Mouse (Mus musculus): ENCODE measurements around the gene Btf3.

Gene Btf3

DNA sequence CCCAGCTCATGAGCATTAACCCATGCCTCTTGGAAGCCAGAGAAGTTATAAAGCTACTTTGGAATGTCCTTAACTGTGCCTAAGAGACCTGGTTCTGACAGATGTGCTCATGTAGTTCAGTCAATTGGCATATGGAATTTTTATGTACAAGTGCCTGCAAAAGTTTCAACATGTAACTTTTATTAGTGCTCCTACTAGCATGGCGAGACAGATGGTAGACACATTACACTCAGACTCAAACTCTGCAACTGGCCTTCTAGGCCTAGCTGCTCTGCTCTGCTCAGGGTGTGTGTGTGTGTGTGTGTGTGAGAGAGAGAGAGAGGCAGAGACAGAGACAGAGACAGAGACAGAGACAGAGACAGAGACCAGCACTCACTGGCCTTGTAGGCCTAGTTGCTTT is 19.4 kb upstream of the Btf3 start:
- CTCF ChIA-PET: interaction anchor here (0.6 kb wide), 1 partner anchor 1907 kb away, joined by 3 read pairs; no protein-coding TSS in a partner anchor

DNA sequence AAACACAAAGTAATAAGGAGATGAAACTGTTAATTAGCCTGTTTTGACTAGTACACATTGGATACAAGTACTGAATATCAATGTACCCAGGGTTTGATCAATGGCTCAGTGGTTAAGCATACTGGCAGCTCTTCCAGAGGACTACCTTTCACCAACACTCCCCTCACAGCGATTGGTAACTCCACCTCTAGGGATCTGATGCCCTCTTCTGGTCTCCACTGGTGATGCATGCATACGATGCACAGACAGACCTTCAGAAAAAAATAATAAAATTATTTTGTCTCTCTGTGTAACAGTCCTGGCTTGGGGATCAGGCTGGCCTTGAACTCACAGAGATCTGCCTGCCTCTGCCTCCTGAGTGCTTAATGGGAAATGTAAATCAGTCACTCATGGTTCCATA is 15.3 kb upstream of the Btf3 start:
- CTCF ChIA-PET: no interaction called here

DNA sequence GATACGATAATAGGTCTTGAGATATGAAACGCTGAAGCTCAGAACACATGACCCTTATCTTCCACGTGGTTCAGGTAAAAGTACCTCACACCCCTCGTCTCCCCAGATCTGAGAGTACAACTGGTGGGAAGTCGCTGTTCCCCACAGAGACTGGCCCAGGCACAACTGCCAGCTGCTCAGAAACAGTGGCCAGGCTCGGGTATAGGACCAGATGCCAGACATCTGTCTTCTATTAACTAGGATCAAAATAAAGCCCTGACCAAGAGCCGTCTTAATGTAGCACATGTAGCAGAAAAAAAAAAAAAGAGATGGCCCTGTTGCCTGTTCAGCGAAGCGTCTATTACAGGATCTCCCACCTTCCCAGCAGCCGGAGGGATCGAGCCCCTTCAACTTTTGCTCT is 8.2 kb upstream of the Btf3 start:
- CTCF ChIA-PET: no interaction called here

DNA sequence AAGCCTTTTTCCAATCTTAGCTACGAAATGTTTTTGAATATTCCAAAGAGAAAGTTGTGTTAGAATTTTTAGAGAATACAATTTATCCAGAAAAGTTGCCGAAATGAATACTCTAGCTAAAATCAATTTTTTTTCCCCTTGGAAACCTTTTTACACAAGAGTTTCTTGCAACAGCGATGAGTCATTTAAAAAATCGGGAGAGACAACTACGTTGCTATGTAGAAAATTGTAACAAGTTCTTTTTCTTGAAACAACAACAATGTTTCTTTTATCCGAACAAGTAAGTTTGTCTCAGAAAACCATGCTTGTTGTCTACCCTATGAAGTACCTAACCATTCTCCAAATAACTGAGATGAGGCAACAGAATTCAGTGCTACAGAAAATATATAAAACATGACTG is 1.1 kb upstream of the Btf3 start:
- CTCF ChIA-PET: no interaction called here

DNA sequence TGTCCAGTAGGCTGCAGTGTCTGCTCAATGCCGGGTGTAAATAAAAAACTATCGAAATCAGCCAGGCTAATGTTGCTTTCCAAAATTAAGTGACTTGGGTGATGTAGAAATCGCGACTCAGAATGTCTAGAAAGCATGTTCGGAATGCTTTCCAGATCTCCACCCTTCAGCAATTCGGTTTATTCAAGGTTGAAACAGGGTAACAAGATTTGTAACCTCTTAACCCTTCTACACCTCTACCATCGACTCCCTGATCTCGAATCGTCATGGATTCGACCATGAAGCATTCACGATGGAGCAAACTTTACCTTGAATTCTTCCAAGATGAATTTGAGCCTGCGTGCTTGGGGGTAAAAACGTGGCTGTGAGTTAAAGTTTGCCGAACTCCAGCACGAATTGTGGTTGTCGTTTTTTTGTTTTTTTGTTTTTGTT is 456 bp upstream of the Btf3 start:
- CTCF ChIA-PET: no interaction called here

DNA sequence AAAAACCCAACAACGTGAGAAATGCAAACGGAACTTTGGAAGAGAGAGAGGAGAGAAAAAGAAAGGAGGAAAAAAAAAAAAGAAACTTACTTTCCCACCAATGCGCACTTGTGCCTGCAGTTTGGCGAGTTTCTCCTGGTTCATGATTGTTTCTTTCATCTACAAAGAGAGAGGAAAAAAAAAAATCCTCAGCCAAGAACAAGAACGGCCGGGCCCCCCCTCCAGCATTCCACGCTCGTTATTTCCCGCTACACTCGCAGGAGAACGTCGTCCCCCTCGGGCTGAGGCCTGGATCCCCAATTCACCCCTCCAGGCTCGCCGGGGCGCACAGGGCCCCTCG is 696 bp downstream of the Btf3 start:
- CTCF ChIA-PET: no interaction called here

DNA sequence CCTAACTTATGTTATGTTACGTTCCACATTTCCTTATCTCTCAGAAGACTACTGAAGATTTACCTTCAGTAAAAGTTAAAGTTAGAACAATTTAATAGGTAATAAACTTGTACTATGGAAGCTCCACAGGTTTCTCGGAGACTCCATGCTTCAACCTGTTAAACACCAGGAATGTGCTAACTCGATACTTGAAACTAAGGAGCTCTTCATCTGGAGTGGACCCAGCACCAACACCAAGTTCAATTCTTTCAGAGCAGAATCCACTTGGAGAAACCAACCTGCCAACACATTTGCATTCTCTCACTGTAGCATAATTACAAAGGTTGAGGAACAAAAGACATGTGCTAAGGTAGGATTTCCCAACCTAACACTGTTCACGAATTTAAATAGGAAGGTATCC is 1.7 kb downstream of the Btf3 start:
- CTCF ChIA-PET: no interaction called here

DNA sequence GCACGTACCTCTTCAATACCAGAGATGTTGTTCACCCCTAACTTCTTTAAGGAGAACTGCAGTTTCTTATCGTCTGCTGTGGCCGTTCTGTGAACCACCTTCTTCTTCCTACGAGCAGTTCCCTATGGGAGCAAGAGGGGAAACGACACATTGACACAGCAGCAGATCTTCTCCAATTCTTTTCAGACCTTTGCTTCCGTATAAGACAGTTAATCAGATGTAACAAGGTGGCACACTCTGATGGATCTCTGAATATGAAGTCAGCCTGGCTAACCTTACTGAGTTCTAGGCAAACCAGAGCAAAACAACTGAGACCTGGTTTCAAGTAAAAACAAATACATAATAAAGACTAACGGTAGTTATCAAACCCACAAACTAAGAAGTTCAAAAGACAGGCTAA is 3.2 kb downstream of the Btf3 start:
- CTCF ChIA-PET: no interaction called here

DNA sequence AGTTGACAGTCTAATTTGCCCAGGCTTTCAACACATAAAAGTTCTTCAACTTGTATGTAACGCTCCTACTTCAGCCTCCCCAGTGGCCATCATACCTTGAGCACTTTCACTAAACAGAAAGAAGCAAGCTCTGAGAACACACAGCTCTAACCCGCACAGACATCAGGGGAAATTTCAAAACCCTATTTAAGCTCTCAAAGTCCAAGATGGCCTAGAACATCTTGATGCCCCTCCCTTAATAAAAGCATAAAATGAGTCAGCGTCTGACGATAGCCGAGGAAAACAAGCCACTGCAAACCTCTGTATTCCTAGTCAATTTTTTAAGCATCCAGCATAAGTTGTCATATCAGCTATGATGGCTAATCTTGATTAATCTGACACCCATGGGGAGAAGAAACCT is 5.2 kb downstream of the Btf3 start:
- CTCF ChIA-PET: no interaction called here

DNA sequence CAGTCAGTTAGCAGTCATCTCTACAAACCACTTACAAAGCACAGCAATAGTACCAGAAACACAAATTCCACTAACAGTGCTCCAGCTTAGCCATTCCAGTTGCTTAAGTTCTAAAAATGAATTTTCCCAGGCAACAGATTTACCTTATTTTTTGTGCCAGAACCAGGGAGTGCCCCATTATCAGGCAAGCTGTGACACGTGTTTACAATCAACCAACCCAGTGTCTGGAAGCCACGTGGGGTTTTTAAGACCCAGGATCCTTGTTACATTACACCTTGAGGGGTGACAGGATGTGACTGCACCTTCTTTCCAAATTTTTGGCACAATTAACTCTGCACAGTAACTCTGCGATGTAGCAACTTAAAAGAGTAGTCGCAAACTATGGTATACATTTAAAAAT is 8.1 kb downstream of the Btf3 start:
- CTCF ChIA-PET: no interaction called here

DNA sequence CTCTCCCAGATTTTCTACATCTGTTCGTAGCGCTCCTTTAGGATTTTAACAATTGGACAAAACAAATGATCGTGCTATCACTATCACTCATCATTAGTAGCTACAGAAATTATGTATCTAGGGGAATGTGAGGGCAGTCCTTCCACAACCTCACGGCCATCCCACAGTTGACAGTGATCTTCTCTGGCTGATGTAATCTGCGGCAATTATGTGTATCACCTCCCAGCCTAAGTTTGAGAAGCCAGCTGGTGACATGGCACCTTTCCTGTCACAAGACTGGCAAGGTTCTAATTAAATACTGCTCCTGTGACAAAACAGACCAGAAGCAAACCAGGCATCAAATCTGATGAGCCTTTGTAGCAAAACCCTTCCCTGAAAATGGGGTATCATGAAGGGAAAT is 8.8 kb downstream of the Btf3 start:
- CTCF ChIA-PET: interaction anchor here (0.6 kb wide), 1 partner anchor 80 kb away, joined by 3 read pairs; no protein-coding TSS in a partner anchor

DNA sequence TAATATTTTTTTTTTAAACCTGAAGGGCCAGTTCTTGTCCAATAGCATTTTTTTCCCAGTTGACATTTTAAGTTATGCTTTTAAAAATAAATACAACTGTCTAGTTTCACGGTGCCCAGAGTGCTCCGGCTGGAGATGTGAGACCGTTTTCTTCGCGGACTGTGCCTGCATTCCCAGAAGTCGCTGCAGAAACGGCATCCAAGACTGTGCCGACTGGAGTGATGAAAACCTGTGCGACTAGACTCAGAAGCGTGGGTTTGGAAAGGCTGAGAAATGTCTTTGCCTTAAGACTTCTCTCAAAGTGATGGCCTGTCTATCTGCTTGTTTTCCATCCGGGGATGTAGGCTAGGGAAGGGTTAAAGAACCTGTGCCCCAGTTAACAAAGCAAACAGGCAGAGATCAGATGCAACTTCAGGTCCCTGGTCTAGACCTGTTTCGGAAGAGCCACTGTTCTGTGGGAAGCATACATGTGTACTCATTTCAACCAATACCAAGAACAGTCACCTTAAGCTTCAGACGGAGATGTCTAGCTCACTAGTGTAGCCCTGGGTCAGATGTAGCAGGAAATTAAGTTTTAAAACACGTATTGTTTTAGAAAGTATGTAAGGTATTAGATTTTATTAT is 9.8 kb downstream of the Btf3 start:
- CTCF ChIA-PET: no interaction called here

DNA sequence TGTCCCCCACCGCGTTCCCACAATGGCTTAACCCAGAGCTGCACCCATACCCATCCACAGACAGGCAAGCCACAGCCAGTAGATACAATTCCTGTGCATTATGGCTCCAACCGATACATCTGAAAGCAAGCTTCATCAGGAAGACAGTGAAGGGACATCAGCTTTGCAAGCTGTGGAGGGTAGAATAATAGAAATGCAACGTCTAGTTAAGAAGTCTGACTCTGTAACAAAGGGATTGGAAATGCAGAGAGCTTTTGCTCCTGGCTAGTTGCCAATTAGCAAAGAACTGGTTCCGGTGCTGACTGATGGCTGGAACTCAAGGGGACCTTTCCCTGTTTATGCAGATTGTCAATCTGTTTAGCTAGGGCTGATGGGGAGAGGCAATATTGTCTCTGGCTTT is 10.4 kb downstream of the Btf3 start:
- CTCF ChIA-PET: no interaction called here

DNA sequence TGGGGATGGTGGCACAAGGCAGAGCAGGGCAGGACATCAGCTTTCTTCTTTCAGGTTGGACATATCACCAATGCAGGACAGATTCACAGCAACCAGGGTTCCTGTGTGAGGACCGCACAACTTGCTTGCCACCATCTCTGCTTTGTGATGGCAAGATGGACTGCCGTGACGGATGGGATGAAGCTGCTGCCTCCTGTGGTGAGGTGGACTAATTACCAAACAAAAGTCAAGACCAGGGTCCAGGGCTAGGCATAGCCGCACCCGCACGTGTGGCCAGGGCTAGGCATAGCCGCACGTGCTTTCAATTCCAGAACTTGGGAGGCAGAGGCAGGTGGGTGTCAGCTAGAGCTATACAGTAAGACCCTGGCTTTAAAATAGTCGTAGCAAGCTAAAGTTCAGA is 11.5 kb downstream of the Btf3 start:
- CTCF ChIA-PET: no interaction called here

DNA sequence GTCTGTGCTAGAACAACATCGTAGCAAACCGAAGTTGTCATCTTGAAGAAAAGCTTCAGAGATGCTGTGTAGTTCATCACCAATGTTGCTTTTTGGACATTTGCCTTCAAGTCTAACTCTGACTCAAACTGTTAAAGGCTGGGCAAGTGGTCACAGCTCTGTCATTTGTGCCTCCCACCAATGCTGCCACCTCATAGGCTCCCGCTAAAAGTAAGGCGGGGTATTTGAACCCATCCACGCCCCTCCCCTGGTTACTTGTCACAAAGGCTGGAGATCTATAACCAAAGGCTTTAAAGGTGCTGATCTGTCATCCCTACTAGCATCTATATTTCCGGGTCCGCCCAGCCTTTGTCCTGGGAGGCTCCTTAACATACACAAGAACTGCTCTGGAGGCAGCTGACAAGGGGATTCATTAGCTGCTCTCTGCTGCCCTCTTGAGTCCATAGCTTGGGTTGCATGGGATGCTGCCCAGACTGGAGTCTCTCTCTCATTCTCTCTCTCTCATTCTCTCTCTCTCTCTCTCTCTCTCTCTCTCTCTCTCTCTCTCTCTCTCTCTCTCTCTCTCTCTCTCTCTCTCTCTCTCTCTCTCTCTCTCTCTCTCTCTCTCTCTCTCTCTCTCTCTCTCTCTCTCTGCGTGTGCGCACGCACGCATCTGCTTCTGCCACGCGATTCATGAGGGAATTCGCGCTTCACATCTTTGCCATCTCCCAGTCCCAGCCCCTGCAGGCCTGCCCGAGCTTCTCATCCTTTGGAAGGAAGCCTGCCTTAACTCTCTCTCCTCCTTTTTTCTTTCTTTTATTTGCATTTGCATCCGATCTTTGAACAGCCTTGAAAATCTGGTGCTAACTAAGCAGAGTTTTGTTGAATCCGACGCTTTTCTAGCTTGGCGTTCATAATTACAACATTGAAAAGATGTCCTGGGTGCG is 17.7 kb downstream of the Btf3 start:
- CTCF ChIA-PET: interaction anchor here (0.6 kb wide), 2 partner anchors 52 to 1199 kb away, joined by 3 to 4 read pairs; no protein-coding TSS in a partner anchor

DNA sequence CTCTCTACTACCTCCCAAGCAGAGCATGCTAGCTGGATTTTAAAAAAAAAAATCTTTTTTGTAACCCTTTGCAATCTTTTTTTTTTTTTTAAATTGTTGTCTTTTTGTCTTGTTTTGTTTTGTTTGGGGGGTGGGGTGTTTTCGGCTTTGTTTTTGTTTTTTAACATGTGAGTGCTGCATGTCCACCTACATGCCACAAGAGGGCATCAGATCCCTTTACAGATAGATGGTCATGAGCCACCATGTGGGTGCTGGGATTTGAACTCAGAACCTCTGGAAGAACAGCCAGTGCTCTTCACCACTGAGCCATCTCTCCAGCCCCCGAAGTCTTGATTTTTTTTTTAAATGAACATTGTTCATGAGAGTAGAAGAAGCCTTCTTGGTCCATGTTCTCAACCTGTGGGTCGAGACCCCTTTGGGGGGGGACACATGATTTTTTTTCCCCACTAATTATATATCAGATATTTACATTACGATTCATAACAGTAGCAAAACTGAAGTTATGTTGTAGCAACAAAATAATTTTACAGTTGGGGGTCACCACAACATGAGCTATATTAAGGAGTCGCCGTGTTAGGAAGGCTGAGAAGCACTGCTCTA is 18.8 kb downstream of the Btf3 start:
- CTCF ChIA-PET: no interaction called here

DNA sequence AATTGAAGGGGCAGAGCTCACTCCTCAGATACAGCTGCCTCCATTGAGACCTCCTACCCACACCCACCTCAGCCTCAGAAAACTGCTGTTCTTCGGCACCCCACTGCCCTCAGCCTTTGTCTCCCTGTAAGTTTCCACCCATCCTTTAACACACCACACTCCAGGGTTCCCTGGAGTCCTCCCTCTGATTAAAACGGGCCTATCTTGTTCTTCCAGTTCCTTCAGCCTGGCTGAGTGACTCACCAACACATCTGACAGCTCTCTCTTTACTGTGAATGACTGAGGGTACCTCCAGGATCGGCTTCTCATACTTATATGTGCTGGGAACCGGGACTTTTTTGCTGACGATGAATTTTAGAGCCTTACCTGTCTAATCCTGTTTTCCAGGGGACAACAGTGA is 20.7 kb downstream of the Btf3 start:
- CTCF ChIA-PET: no interaction called here

DNA sequence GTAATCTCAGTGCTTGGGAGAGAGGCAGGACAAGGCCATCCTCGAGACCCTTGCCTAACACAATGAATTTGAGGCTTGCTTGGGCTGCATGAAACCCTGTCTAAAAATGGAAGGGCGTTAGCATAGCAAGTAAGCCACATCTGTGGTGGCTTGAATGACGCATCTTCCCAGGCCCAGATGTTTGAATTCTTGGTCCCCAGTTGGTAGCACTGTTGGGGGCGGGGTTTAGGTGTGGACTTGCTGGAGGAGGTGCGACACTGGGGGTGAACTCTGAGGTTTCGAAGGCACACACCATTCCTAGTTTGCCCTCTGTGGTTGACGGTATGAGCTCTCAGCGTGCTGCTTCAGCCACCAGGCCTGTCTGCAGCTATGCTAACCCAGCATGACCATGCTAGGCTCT is 25.1 kb downstream of the Btf3 start:
- CTCF ChIA-PET: interaction anchor here (1.0 kb wide), 1 partner anchor 12 kb away, joined by 3 read pairs; no protein-coding TSS in a partner anchor

DNA sequence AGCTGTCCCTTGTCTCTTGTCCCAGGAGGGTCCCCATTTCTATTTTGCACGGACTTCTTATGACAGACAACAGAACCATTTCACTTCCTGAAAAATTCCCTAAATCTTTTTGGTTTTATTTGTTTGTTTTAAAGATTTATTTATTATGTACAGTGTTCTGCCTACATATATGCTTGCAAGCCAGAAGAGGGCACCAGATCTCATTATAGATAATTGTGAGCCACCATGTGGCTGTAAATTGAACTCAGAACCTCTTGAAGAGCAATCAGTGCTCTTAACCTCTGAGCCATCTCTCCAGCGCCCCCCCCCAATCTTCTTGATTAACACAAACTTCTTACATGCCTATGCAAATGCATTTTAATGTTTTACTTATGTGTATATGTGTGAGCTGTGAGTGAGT is 26.1 kb downstream of the Btf3 start:
- CTCF ChIA-PET: no interaction called here

DNA sequence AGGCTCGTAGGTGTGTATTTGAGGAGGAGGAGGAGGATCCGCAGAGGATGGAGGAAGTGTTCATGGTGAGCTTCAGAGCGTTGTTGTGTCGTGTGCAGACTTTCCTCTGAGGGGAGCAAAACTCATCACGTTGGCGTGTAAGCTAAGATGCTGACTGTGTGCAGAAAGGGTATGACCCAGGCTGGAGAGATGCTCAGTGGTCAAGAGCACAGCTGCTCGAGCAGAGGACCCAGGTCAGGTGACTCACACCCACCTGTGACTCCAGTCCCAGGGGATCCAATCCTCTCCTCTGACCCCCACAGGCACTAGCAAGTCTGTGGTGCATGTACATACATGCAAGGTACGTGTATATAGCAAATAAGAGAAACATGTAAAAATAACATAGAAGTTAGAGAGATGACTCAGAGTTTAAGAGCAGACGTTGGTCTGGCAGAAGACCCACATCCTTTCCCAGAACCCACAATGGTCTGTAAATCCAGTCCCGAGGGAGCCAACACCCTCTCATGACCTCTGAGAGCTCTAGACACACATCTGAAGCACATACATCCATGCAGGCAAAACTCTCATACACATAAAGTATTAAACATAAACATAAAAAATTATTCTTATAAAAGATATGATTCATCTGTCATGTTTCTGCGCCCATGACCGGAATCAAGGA is 35.7 kb downstream of the Btf3 start:
- CTCF ChIA-PET: no interaction called here

DNA sequence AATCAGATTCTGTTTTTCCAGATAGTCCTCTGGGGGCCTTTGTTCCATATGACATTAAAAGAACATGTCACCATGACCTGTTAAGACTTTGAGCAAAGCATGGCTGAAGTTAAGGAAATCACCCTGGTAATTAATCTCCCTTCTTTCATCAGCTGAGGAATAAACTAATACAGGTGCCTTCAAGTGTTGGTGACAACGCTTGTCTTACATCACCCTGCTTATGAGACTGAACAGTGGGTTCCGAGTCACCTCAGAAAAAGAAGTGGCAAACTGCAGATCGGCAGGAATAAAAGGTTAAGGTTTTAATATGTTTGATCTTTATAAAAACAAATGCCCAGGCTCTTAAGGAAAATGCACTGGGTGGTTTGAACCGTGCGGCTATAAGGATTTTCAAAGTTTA is 37.1 kb downstream of the Btf3 start, which contains the start of gene Gm21976:
Gene Gm21976, plus strand, starts transcription at position 202 of the 400 bp plus-strand sequence.
- CTCF ChIA-PET: no interaction called here

DNA sequence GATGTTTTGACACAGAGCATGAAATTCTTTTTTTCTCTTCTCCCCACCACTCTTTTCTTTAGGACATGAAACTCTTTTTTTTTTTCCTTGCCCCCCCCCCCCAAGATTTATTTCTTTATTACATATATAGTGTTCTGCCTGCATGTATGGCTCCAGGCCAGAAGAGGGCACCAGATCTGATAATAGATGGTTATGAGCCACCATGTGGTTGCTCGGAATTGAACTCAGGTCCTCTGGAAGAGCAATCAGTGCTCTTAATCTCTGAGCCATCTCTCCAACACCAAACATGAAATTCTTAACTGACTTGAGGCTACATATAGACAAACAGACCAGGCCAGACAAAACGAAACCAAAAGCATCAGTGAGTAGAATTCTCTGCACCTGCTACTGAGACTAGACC is 39.3 kb downstream of the Btf3 start:
- CTCF ChIA-PET: interaction anchor here (0.8 kb wide), 1 partner anchor 14 kb away, joined by 20 read pairs; no protein-coding TSS in a partner anchor
